Mouse (Mus musculus) neural tube, embryonic 13.5 days (tissue): ENCODE results near the gene Il10rb. TPM values are rescaled to one million over a fixed set of nuclear protein-coding genes. Genes with fewer than 3 reads are reported as not detected.

Source experiments
- ATAC-seq: fragments of 200-750 bp; cut with Nextera tagmentation; 2 replicates; pipeline ENCODE4 v1.8.0; 2017; ENCODE audit warnings: low read depth, mild to moderate bottlenecking, moderate TSS enrichment, moderate library complexity
- H3K27ac ChIP-seq: fragments of 300-500 bp; sonication (generic); replicated peaks from 2 replicates; pipeline ENCODE4 v1.5.1; 2015; ENCODE audit warnings: moderate library complexity, mild to moderate bottlenecking, inconsistent platforms
- H3K27me3 ChIP-seq: fragments of 300-500 bp; sonication (generic); 2 replicates; pipeline ENCODE4 v1.6.1; 2015; ENCODE audit warnings: mild to moderate bottlenecking, inconsistent platforms
- H3K36me3 ChIP-seq: fragments of 300-500 bp; sonication (generic); 2 replicates; pipeline ENCODE4 v1.6.1; 2015; ENCODE audit warnings: mild to moderate bottlenecking, inconsistent platforms
- H3K4me1 ChIP-seq: fragments of 300-500 bp; sonication (generic); replicated peaks from 2 replicates; pipeline ENCODE4 v1.6.1; 2015; ENCODE audit warnings: inconsistent platforms
- H3K4me2 ChIP-seq: fragments of 300-500 bp; sonication (generic); 2 replicates; pipeline ENCODE4 v1.6.1; 2015; ENCODE audit warnings: inconsistent platforms, mild to moderate bottlenecking, moderate library complexity
- H3K4me3 ChIP-seq: fragments of 300-500 bp; sonication (generic); 2 replicates; pipeline ENCODE4 v1.5.1; 2015; ENCODE audit warnings: mild to moderate bottlenecking, inconsistent platforms
- H3K9ac ChIP-seq: fragments of 300-500 bp; sonication (generic); 2 replicates; pipeline ENCODE4 v1.6.1; 2015; ENCODE audit warnings: moderate library complexity, mild to moderate bottlenecking, inconsistent platforms
- H3K9me3 ChIP-seq: fragments of 300-500 bp; sonication (generic); 2 replicates; pipeline ENCODE4 v1.6.1; 2016; ENCODE audit warnings: inconsistent platforms
- whole genome bisulfite sequencing: fragments of 180-500 bp; shearing (Covaris S2); methylation state at CpG from one replicate; pipeline ENCODE4 v1.1.7; 2015; 5-methylcytosine and 5-hydroxymethylcytosine counted together
- polyA plus RNA-seq: library from polyadenylated mRNA; unstranded; fragments of >200 nt; fragmentation: Nextera tagmentation; extraction: Ambion mirVana; gene quantifications from 2 replicates; pipeline ENCODE4 v1.2.1, GENCODE M21; 2015

Il10rb gene
- polyA plus RNA-seq, 1 experiment from 2014 or later: 11.8 TPM

- ATAC-seq: peak; percentile 92
- under 1% methylated on average over 62 of the region's 62 CpGs for WGBS
- peak within 1 kb of the TSS; percentile 96 for H3K9ac ChIP-seq
Observed at GRCm38 (mm10) chr16:91372577-91373472, 33.1 kb upstream of the Il10rb start, which contains the start of gene Ifnar2. Ifnar2 (plus strand) TSS chr16:91372783.

GRCm38 (mm10) chr16:91373473-91374252 lies 32.3 kb upstream of the Il10rb start:
- Histone ChIP-seq H3K4me3 (peak overlapping the region; percentile 93), H3K9me3 (no peaks in the 10 kb centered on the region), H3K9ac (peak overlapping the region; percentile 96), H3K36me3 (0 out of 2 replicates have a peak, but pooled peaks cover 5% of the 10 kb centered on the region), H3K4me1 (peaks cover 26% of the 10 kb centered on the region), H3K27me3 (no peaks in the 10 kb centered on the region), H3K4me2 (peak overlapping the region; percentile 70), H3K27ac (peak overlapping the region; percentile 96)
- peak; percentile 16; the same call in 1 of the 2 replicates for ATAC-seq
- 46% methylated on average over 13 of the region's 13 CpGs for WGBS

More at GRCm38 (mm10) chr16:91372577-91373472, 33.1 kb upstream of the Il10rb start, which contains the start of gene Ifnar2:
- Histone ChIP-seq H3K36me3 (0 out of 2 replicates have a peak, but pooled peaks cover 5% of the 10 kb centered on the region), H3K27me3 (no peaks in the 10 kb centered on the region), H3K9me3 (no peaks in the 10 kb centered on the region), H3K4me3 (peak within 1 kb of the TSS; percentile 93), H3K4me1 (peaks cover 20% of the 10 kb centered on the region), H3K4me2 (peak within 1 kb of the TSS; percentile 70), H3K27ac (peak within 1 kb of the TSS; percentile 96)

- Histone ChIP-seq H3K36me3 (0 out of 2 replicates have a peak, but pooled peaks cover 5% of the 10 kb centered on the region), H3K4me1 (peaks cover 31% of the 10 kb centered on the region), H3K4me2 (peak overlapping the region; percentile 70; the same call in 1 of the 2 replicates), H3K9me3 (no peaks in the 10 kb centered on the region), H3K27ac (no peak overlapping the region), H3K4me3 (peak overlapping the region; percentile 93), H3K9ac (no peak overlapping the region), H3K27me3 (no peaks in the 10 kb centered on the region)
- 88% methylated on average over 3 of the region's 3 CpGs for WGBS
- no peak for ATAC-seq
Observed at GRCm38 (mm10) chr16:91374253-91374634, 31.7 kb upstream of the Il10rb start.

- ATAC-seq: no peak
- peaks cover 35% of the 10 kb centered on the region for H3K4me1 ChIP-seq
- H3K9ac ChIP-seq: no peak overlapping the region
- H3K36me3 ChIP-seq: 0 out of 2 replicates have a peak, but pooled peaks cover 5% of the 10 kb centered on the region
- 85% methylated on average over 10 of the region's 10 CpGs for WGBS
- no peaks in the 10 kb centered on the region for H3K27me3 ChIP-seq
- no peak overlapping the region for H3K4me3 ChIP-seq
- H3K27ac ChIP-seq: 0 out of 2 replicates have a peak overlapping the region, but pooled peaks have one; percentile 14
- H3K9me3 ChIP-seq: no peaks in the 10 kb centered on the region
- no peak overlapping the region for H3K4me2 ChIP-seq
Observed at GRCm38 (mm10) chr16:91376701-91377100, 29.3 kb upstream of the Il10rb start.

- no peak for ATAC-seq
- H3K27ac ChIP-seq: peak overlapping the region; percentile 74
- H3K4me1 ChIP-seq: peaks cover 30% of the 10 kb centered on the region
- no peak overlapping the region for H3K4me3 ChIP-seq
- no peaks in the 10 kb centered on the region for H3K27me3 ChIP-seq
- 60% methylated on average over 17 of the region's 17 CpGs for WGBS
- peaks cover 9% of the 10 kb centered on the region; the same call in 1 of the 2 replicates for H3K36me3 ChIP-seq
- 0 out of 2 replicates have a peak overlapping the region, but pooled peaks have one; percentile 26 for H3K9ac ChIP-seq
- H3K4me2 ChIP-seq: peak overlapping the region; percentile 22; the same call in 1 of the 2 replicates
- H3K9me3 ChIP-seq: no peaks in the 10 kb centered on the region
Observed at GRCm38 (mm10) chr16:91378431-91378986, 27.5 kb upstream of the Il10rb start.

- H3K9me3 ChIP-seq: no peaks in the 10 kb centered on the region
- 20% methylated on average over 9 of the region's 9 CpGs for WGBS
- H3K4me1 ChIP-seq: peaks cover 26% of the 10 kb centered on the region
- ATAC-seq: peak; percentile 68; the same call in 1 of the 2 replicates
- H3K36me3 ChIP-seq: peaks cover 13% of the 10 kb centered on the region
- H3K27ac ChIP-seq: peak overlapping the region; percentile 74
- H3K4me3 ChIP-seq: no peak overlapping the region
- H3K27me3 ChIP-seq: no peaks in the 10 kb centered on the region
- H3K4me2 ChIP-seq: peak overlapping the region; percentile 22; the same call in 1 of the 2 replicates
- H3K9ac ChIP-seq: 0 out of 2 replicates have a peak overlapping the region, but pooled peaks have one; percentile 26
Observed at GRCm38 (mm10) chr16:91378991-91379390, 27.0 kb upstream of the Il10rb start.

- 43% methylated on average over 3 of the region's 3 CpGs for WGBS
- Histone ChIP-seq H3K27ac (peak overlapping the region; percentile 74), H3K4me1 (peaks cover 21% of the 10 kb centered on the region), H3K36me3 (peaks cover 17% of the 10 kb centered on the region), H3K9ac (no peak overlapping the region), H3K4me3 (no peak overlapping the region), H3K27me3 (no peaks in the 10 kb centered on the region), H3K4me2 (no peak overlapping the region), H3K9me3 (no peaks in the 10 kb centered on the region)
- ATAC-seq: peak; percentile 15; the same call in 1 of the 2 replicates
Observed at GRCm38 (mm10) chr16:91379412-91379811, 26.6 kb upstream of the Il10rb start.

GRCm38 (mm10) chr16:91380151-91380550 lies 25.8 kb upstream of the Il10rb start:
- ATAC-seq: no peak
- Histone ChIP-seq H3K27me3 (no peaks in the 10 kb centered on the region), H3K4me3 (no peak overlapping the region), H3K27ac (no peak overlapping the region), H3K4me2 (no peak overlapping the region), H3K9ac (no peak overlapping the region; the same call in 1 of the 2 replicates), H3K9me3 (no peaks in the 10 kb centered on the region), H3K4me1 (peaks cover 21% of the 10 kb centered on the region), H3K36me3 (peaks cover 20% of the 10 kb centered on the region)
- 88% methylated on average over 5 of the region's 5 CpGs for WGBS

GRCm38 (mm10) chr16:91381606-91382005 lies 24.4 kb upstream of the Il10rb start:
- Histone ChIP-seq H3K9ac (no peak overlapping the region), H3K27me3 (no peaks in the 10 kb centered on the region), H3K4me1 (peaks cover 18% of the 10 kb centered on the region), H3K27ac (no peak overlapping the region), H3K9me3 (no peaks in the 10 kb centered on the region), H3K4me3 (no peak overlapping the region), H3K36me3 (peaks cover 17% of the 10 kb centered on the region), H3K4me2 (no peak overlapping the region)
- no peak for ATAC-seq
- 90% methylated on average over 4 of the region's 4 CpGs for WGBS

GRCm38 (mm10) chr16:91382261-91382790 lies 23.6 kb upstream of the Il10rb start:
- peaks cover 15% of the 10 kb centered on the region for H3K36me3 ChIP-seq
- H3K9me3 ChIP-seq: no peaks in the 10 kb centered on the region
- no peak overlapping the region for H3K4me2 ChIP-seq
- H3K27ac ChIP-seq: no peak overlapping the region
- WGBS: 88% methylated on average over 9 of the region's 9 CpGs
- H3K27me3 ChIP-seq: no peaks in the 10 kb centered on the region
- no peak overlapping the region for H3K9ac ChIP-seq
- H3K4me1 ChIP-seq: peaks cover 16% of the 10 kb centered on the region
- no peak overlapping the region for H3K4me3 ChIP-seq
- no peak for ATAC-seq

GRCm38 (mm10) chr16:91384221-91384620 lies 21.7 kb upstream of the Il10rb start:
- H3K27me3 ChIP-seq: no peaks in the 10 kb centered on the region
- 90% methylated on average over 4 of the region's 4 CpGs for WGBS
- H3K9me3 ChIP-seq: no peaks in the 10 kb centered on the region
- no peak overlapping the region for H3K9ac ChIP-seq
- peaks cover 31% of the 10 kb centered on the region for H3K36me3 ChIP-seq
- ATAC-seq: no peak
- 0 out of 2 replicates have a peak, but pooled peaks cover 3% of the 10 kb centered on the region for H3K4me1 ChIP-seq
- H3K4me2 ChIP-seq: no peak overlapping the region
- H3K4me3 ChIP-seq: no peak overlapping the region
- no peak overlapping the region for H3K27ac ChIP-seq
